Mouse (Mus musculus) intestine, postnatal 0 days (tissue): Measurements from ENCODE around the gene Gm1043. TPM values are rescaled to one million over a fixed set of nuclear protein-coding genes. Genes with fewer than 3 reads are reported as not detected.

Source experiments
- ATAC-seq: fragments of 200-750 bp; cut with Nextera tagmentation; 2 replicates; pipeline ENCODE4 v1.8.0; 2017; ENCODE audit warnings: mild to moderate bottlenecking, moderate TSS enrichment, moderate library complexity
- H3K27ac ChIP-seq: fragments of 300-500 bp; sonication (generic); 2 replicates; pipeline ENCODE4 v1.5.1; 2014; ENCODE audit warnings: mild to moderate bottlenecking, low read depth, low read length, moderate library complexity
- H3K27me3 ChIP-seq: fragments of 300-500 bp; sonication (generic); replicated peaks from 2 replicates; pipeline ENCODE4 v1.6.1; 2014; ENCODE audit warnings: low read length, mixed read lengths; ENCODE audit not compliant: control insufficient read depth, insufficient read depth
- H3K36me3 ChIP-seq: fragments of 300-500 bp; sonication (generic); 2 replicates; pipeline ENCODE4 v1.6.1; 2014; ENCODE audit warnings: mild to moderate bottlenecking, moderate library complexity; ENCODE audit not compliant: control insufficient read depth, insufficient read depth
- H3K4me1 ChIP-seq: fragments of 300-500 bp; sonication (generic); replicated peaks from 2 replicates; pipeline ENCODE4 v1.6.1; 2014; ENCODE audit warnings: antibody characterized with exemption, low read length, mixed read lengths; ENCODE audit not compliant: control insufficient read depth, insufficient read depth
- H3K4me2 ChIP-seq: fragments of 300-500 bp; sonication (generic); replicated peaks from 2 replicates; pipeline ENCODE4 v1.6.1; 2014; ENCODE audit warnings: low read depth, mild to moderate bottlenecking, moderate library complexity
- H3K4me3 ChIP-seq: fragments of 300-500 bp; sonication (generic); 2 replicates; pipeline ENCODE4 v1.5.1; 2014; ENCODE audit warnings: low read depth, low read length
- H3K9ac ChIP-seq: fragments of 300-500 bp; sonication (generic); 2 replicates; pipeline ENCODE4 v1.6.1; 2014; ENCODE audit warnings: mild to moderate bottlenecking, low read depth, low read length
- H3K9me3 ChIP-seq: fragments of 300-500 bp; sonication (generic); 2 replicates; pipeline ENCODE4 v1.6.1; 2016; ENCODE audit warnings: mixed run types; ENCODE audit not compliant: control insufficient read depth
- CTCF ChIP-seq: sonication (generic); IDR thresholded peaks from 2 replicates; pipeline ENCODE4 v1.5.1; 2016; ENCODE audit warnings: low read depth, mild to moderate bottlenecking, control low read depth, antibody characterized with exemption, moderate library complexity
- WGBS: fragments of 180-500 bp; shearing (Covaris S2); extraction: QIAGEN DNeasy Blood & Tissue Kit; methylation state at CpG from one replicate; pipeline ENCODE4 v1.1.7; 2014; 5-methylcytosine and 5-hydroxymethylcytosine counted together
- polyA plus RNA-seq: library from polyadenylated mRNA; unstranded; fragments of >200 nt; fragmentation: Nextera tagmentation; extraction: Ambion mirVana; gene quantifications from 2 replicates; pipeline ENCODE4 v1.2.1, GENCODE M21; 2015

Gene Gm1043
- polyA plus RNA-seq, 1 experiment from 2014 or later, result 0.03 TPM

DNA sequence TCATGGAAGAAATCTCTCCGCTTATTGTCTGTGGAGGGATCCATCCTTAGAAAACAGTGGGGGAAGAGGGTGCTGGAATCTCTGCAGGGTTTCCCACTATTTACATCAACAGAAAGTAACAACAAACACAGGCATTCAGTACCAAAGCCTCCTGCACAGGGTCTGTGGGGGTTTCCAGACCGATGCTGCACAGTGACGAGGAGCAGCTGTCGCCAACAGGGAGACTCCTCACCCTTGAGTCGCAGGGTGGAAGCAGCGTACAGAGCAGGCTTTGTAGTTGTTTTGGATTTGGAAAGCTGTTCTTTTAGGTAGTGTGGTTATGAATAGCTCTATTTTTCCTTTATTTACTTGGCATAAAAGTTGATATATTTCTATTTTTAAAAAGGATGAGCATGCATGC is 16.9 kb downstream of the Gm1043 start:
- Histone ChIP-seq H3K9me3 (no peaks in the 10 kb centered on the region), H3K9ac (no peak overlapping the region), H3K4me1 (no peaks in the 10 kb centered on the region), H3K27me3 (no peaks in the 10 kb centered on the region), H3K4me3 (no peak overlapping the region), H3K27ac (no peak overlapping the region), H3K4me2 (no peak overlapping the region), H3K36me3 (peaks cover 6% of the 10 kb centered on the region; the same call in 1 of the 2 replicates)
- 61% methylated on average over 6 of the region's 6 CpGs for WGBS
- no peak for ATAC-seq
- no peak for TF ChIP-seq CTCF

GRCm38 (mm10) chr5:37105531-37106456 is 20.6 kb downstream of the Gm1043 start:
- H3K27ac ChIP-seq, result no peak overlapping the region
- TF ChIP-seq CTCF, result no peak
- 81% methylated on average over 23 of the region's 23 CpGs for WGBS
- H3K36me3 ChIP-seq, result peaks cover 6% of the 10 kb centered on the region; the same call in 1 of the 2 replicates
- no peaks in the 10 kb centered on the region for H3K4me1 ChIP-seq
- H3K9me3 ChIP-seq, result no peaks in the 10 kb centered on the region
- no peak for ATAC-seq
- no peak overlapping the region for H3K4me2 ChIP-seq
- no peak overlapping the region for H3K4me3 ChIP-seq
- H3K27me3 ChIP-seq, result no peaks in the 10 kb centered on the region
- no peak overlapping the region for H3K9ac ChIP-seq

DNA sequence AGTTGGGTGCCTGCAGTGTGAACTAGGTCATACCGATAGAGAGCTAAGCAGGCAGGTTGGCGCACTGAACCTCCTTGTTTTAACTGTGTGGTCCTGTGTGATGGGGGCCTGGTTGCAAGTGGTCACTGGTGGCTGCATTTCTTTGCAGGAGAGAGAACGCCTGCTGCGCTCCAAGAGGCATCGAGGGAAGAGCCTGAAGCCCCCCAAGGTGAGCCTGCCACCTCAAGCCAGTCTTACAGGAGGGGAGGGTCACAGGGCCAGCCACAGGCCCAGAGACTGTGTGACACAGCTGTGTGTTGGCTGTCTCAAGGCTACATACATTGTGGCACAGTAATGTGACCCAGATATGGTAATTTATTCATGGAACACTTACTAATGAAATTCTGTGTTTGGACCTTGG is 21.9 kb downstream of the Gm1043 start:
- Histone ChIP-seq H3K27ac (no peak overlapping the region), H3K27me3 (no peaks in the 10 kb centered on the region), H3K9me3 (no peaks in the 10 kb centered on the region), H3K36me3 (peaks cover 6% of the 10 kb centered on the region; the same call in 1 of the 2 replicates), H3K4me1 (no peaks in the 10 kb centered on the region), H3K4me3 (no peak overlapping the region), H3K9ac (no peak overlapping the region), H3K4me2 (no peak overlapping the region)
- 90% methylated on average over 5 of the region's 5 CpGs for WGBS
- ATAC-seq, result no peak
- no peak for TF ChIP-seq CTCF

GRCm38 (mm10) chr5:37107611-37108010 is 22.4 kb downstream of the Gm1043 start:
- no peak for ATAC-seq
- H3K4me1 ChIP-seq, result no peaks in the 10 kb centered on the region
- H3K4me2 ChIP-seq, result no peak overlapping the region
- H3K36me3 ChIP-seq, result peaks cover 6% of the 10 kb centered on the region; the same call in 1 of the 2 replicates
- H3K9me3 ChIP-seq, result no peaks in the 10 kb centered on the region
- 83% methylated on average over 6 of the region's 6 CpGs for WGBS
- no peak overlapping the region for H3K27ac ChIP-seq
- H3K4me3 ChIP-seq, result no peak overlapping the region
- no peak overlapping the region for H3K9ac ChIP-seq
- TF ChIP-seq CTCF, result no peak
- H3K27me3 ChIP-seq, result no peaks in the 10 kb centered on the region

GRCm38 (mm10) chr5:37109280-37109849 is 24.2 kb downstream of the Gm1043 start:
- Histone ChIP-seq H3K27me3 (no peaks in the 10 kb centered on the region), H3K4me1 (no peaks in the 10 kb centered on the region), H3K9ac (no peak overlapping the region), H3K4me3 (no peak overlapping the region), H3K27ac (no peak overlapping the region), H3K9me3 (no peaks in the 10 kb centered on the region), H3K4me2 (no peak overlapping the region), H3K36me3 (peaks cover 6% of the 10 kb centered on the region; the same call in 1 of the 2 replicates)
- no peak for ATAC-seq
- WGBS, result 32% methylated on average over 6 of the region's 6 CpGs
- peak; percentile 91 for TF ChIP-seq CTCF

GRCm38 (mm10) chr5:37112389-37112788 is 27.2 kb downstream of the Gm1043 start:
- TF ChIP-seq CTCF, result no peak
- H3K9me3 ChIP-seq, result no peaks in the 10 kb centered on the region
- no peaks in the 10 kb centered on the region for H3K4me1 ChIP-seq
- 59% methylated on average over 7 of the region's 7 CpGs for WGBS
- H3K4me2 ChIP-seq, result no peak overlapping the region
- no peaks in the 10 kb centered on the region for H3K27me3 ChIP-seq
- ATAC-seq, result no peak
- no peak overlapping the region for H3K27ac ChIP-seq
- H3K9ac ChIP-seq, result no peak overlapping the region
- H3K36me3 ChIP-seq, result no peaks in the 10 kb centered on the region
- H3K4me3 ChIP-seq, result no peak overlapping the region
